In the genomic region with DNA sequence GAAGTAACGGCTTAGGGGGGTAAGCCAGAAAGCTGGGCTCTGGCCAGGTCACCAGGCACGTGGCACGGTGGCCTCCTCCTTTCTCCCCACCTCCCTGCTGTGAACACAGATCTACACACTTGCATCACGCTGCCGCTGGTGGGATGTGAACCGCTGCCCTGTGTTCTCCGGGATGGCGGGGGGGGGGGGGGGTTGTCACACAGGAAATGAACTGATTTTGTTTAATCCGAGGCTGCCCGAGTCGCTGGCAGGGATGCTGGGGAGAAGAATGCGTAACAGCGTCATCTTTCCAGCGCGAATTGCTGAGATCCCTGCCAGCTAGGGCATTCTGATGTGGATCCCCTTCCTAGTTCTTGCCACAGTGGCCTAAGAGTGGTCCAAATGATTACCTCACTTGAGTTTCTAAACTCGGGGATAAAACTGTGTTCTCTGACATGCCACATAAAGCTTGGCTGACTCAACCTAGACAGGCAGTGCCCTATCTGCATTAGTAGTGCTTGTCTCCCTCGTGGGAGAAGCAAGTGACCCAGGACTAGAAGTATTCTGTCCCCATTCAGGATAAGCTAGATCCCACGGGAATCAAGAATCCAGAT, we compare ENCODE assay signal across 8 mouse cellular contexts. TPM values are rescaled to one million over a fixed set of nuclear protein-coding genes. Genes with fewer than 3 reads are reported as not detected.
DNase-seq lines count a peak whose midpoint lies in the region; ATAC-seq and TF ChIP-seq lines count a peak whose summit lies in the region.

No protein-coding gene starts in this region.

- H3K4me2 ChIP-seq in heart, embryonic 15.5 days: peak overlapping the region; percentile 59
- peak overlapping the region; percentile 49 for H3K4me2 ChIP-seq in stomach, postnatal 0 days (replicated peaks; ENCODE audit: low read depth)

- peaks cover 40% of the 10 kb centered on the region for H3K27me3 ChIP-seq in E14TG2a.4 (ENCODE audit: insufficient read depth, low read length)
- H3K27me3 ChIP-seq in heart, embryonic 15.5 days: peaks cover 47% of the 10 kb centered on the region
- H3K27me3 ChIP-seq in stomach, postnatal 0 days (ENCODE audit: control insufficient read depth, insufficient read depth, low read length): no peaks in the 10 kb centered on the region; the same call in 1 of the 2 replicates

- no peak overlapping the region for H3K27ac ChIP-seq in cortical plate, adult 2 months (ENCODE audit: insufficient read depth, low read length)
- no peak overlapping the region for H3K27ac ChIP-seq in heart, embryonic 15.5 days
- no peak overlapping the region for H3K27ac ChIP-seq in stomach, postnatal 0 days (replicated peaks)

- TF ChIP-seq CTCF in E14TG2a.4 (conservative IDR thresholded peaks at IDR 0.05; ENCODE audit: low read length): no peak
- no peak for TF ChIP-seq CTCF in cortical plate, adult 2 months (IDR thresholded peaks at IDR 0.05; ENCODE audit: extremely low read depth, insufficient read depth, low read length)
- no peak for TF ChIP-seq CTCF in stomach, postnatal 0 days (IDR thresholded peaks at IDR 0.05; ENCODE audit: low read depth)

- no peak for ATAC-seq in heart, embryonic 15.5 days (replicated peaks; ENCODE audit: insufficient number of reproducible peaks, insufficient read depth, low FRiP score, low read depth)
- no peak for ATAC-seq in stomach, postnatal 0 days (ENCODE audit: low FRiP score, low TSS enrichment)

- H3K4me3 ChIP-seq in E14TG2a.4 (replicated peaks; ENCODE audit: low read length): peak overlapping the region; percentile 8
- H3K4me3 ChIP-seq in cortical plate, adult 2 months (ENCODE audit: insufficient read depth, low read length): peak overlapping the region; percentile 23
- H3K4me3 ChIP-seq in heart, embryonic 15.5 days: peak overlapping the region; percentile 31
- peak overlapping the region; percentile 24 for H3K4me3 ChIP-seq in stomach, postnatal 0 days (ENCODE audit: low read depth, low read length)

- H3K9me3 ChIP-seq in E14TG2a.4 (ENCODE audit: low read length): no peaks in the 10 kb centered on the region
- no peaks in the 10 kb centered on the region for H3K9me3 ChIP-seq in heart, embryonic 15.5 days (replicated peaks)
- H3K9me3 ChIP-seq in stomach, postnatal 0 days (ENCODE audit: control insufficient read depth, low read length): no peaks in the 10 kb centered on the region

- WGBS in heart, embryonic 15.5 days: 2% methylated on average over 18 of the region's 18 CpGs
- WGBS in stomach, postnatal 0 days: 2% methylated on average over 17 of the region's 18 CpGs

- TF ChIP-seq EP300 in stomach, postnatal 0 days (optimal IDR thresholded peaks at IDR 0.05): no peak

- H3K9ac ChIP-seq in heart, embryonic 15.5 days: peak overlapping the region; percentile 21; the same call in 1 of the 2 replicates
- 0 out of 2 replicates have a peak overlapping the region, but pooled peaks have one; percentile 31 for H3K9ac ChIP-seq in stomach, postnatal 0 days (ENCODE audit: low read length)

- no peaks in the 10 kb centered on the region for H3K36me3 ChIP-seq in E14TG2a.4 (ENCODE audit: insufficient read depth, low read length)
- H3K36me3 ChIP-seq in heart, embryonic 15.5 days: no peaks in the 10 kb centered on the region
- H3K36me3 ChIP-seq in stomach, postnatal 0 days (ENCODE audit: control insufficient read depth, insufficient read depth, low read length): no peaks in the 10 kb centered on the region

- DNase-seq in lung, postnatal 10 days: peak; percentile 62
- DNase-seq in stomach, postnatal 0 days (ENCODE audit: low spot score): no peak
- DNase-seq in thymus, postnatal 0 days (ENCODE audit: low spot score): no peak
- DNase-seq in adipocyte (ENCODE audit: low spot score): no peak
- DNase-seq in left cerebral cortex, adult 18-20 months (ENCODE audit: low spot score in 2 of 2): no peak

- H3K4me1 ChIP-seq in E14TG2a.4 (replicated peaks; ENCODE audit: low read depth, low read length): peaks cover 65% of the 10 kb centered on the region
- H3K4me1 ChIP-seq in cortical plate, adult 2 months (ENCODE audit: control insufficient read depth, insufficient read depth, low read length): peaks cover 2% of the 10 kb centered on the region; the same call in 1 of the 2 replicates
- peaks cover 5% of the 10 kb centered on the region for H3K4me1 ChIP-seq in heart, embryonic 15.5 days (replicated peaks)
- H3K4me1 ChIP-seq in stomach, postnatal 0 days (replicated peaks; ENCODE audit: control insufficient read depth, insufficient read depth): no peaks in the 10 kb centered on the region

- no peak for TF ChIP-seq POLR2A in cortical plate, adult 2 months (IDR thresholded peaks at IDR 0.05; ENCODE audit: extremely low read depth, insufficient read depth, low read length)

RNA-seq across cellular contexts. Expression of gene Tshz3, which starts 18.0 kb away (rescaled TPM):
- 27.0 and 35.4 TPM in 2 replicates for polyA plus RNA-seq in cortical plate, adult 2 months (2012; rRNA removed)
- 2.4 TPM in 2 replicates for polyA plus RNA-seq in heart, embryonic 15.5 days (2015; fragmentation: Nextera tagmentation; extraction: Ambion mirVana)
- 4.3 and 4.4 TPM in 2 replicates for polyA plus RNA-seq in stomach, postnatal 0 days (2015; fragmentation: Nextera tagmentation; extraction: Ambion mirVana)
- polyA plus RNA-seq in thymus, postnatal 0 days (2015; fragmentation: Nextera tagmentation; extraction: Ambion mirVana): 0.64 and 0.99 TPM in 2 replicates
- total RNA-seq in left cerebral cortex, adult 18-20 months (2021): 10 to 100 TPM; 42.9 to 45.6 TPM
